In the genomic region with DNA sequence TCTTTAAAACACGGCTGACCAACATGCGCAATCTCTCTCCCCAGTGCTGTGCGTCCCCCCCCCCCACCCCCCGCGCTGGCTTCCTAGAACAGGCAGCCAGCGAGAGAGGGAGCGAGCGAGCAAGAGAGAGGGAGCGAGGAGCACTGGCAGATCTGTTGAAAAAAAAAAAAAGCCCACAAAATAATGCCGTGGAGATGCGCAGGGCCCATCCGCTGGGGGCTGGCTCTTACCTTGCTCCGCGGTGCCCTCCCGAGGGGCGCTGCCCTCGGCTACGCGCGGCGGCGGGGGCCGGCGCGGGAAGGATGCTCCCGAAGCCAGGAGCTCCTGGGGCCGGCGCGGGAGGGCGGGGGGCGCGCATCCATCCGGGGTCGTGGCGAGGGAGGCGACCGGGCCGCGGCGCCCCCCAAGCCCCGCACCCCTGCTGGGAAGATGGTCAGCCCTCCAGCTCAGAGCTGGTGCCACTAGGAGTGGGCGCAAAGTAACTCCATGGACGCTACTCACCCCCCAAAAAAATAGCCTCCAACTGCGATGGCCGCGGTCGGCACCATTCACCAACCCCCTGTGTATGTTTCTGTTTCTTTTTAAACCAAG, we compare ENCODE assay signal across 8 mouse cellular contexts. TPM values are rescaled to one million over a fixed set of nuclear protein-coding genes. Genes with fewer than 3 reads are reported as not detected.
DNase-seq lines count a peak whose midpoint lies in the region; ATAC-seq lines count a peak whose summit lies in the region.

A gene (minus strand): TSS at position 573 of the 591 bp plus-strand sequence.

- peak within 1 kb of the TSS; percentile 89 for H3K27ac ChIP-seq in intestine, embryonic 15.5 days

- H3K9me3 ChIP-seq in intestine, embryonic 15.5 days = no peaks in the 10 kb centered on the region

- peak; percentile 12 for ATAC-seq in activated CD4-positive, CD25-positive, alpha-beta regulatory T cell, adult 4 months
- peak; percentile 19; the same call in 1 of the 2 replicates for ATAC-seq in intestine, embryonic 15.5 days
- ATAC-seq in erythroid progenitor cell, adult 5-6 weeks (replicated peaks; ENCODE audit: low FRiP score, poor library complexity, severe bottlenecking) = no peak

- peak within 1 kb of the TSS; percentile 61 for H3K4me3 ChIP-seq in intestine, embryonic 15.5 days (replicated peaks)

- peak within 1 kb of the TSS; percentile 72 for H3K9ac ChIP-seq in intestine, embryonic 15.5 days

- H3K27me3 ChIP-seq in intestine, embryonic 15.5 days (replicated peaks) = no peaks in the 10 kb centered on the region

- under 1% methylated on average over 46 of the region's 47 CpGs for WGBS in intestine, embryonic 15.5 days

- peak; percentile 60 to 61 for DNase-seq in cerebellum, postnatal 36 days
- no peak for DNase-seq in gonadal fat pad, adult 2 months (ENCODE audit: low read depth)
- DNase-seq in left cerebral cortex, postnatal 36 days (ENCODE audit: low spot score in 2 of 2) = peak; percentile 62 to 63
- DNase-seq in mesoderm, embryonic 11.5 days (ENCODE audit: low read depth, low spot score) = peak; percentile 54
- DNase-seq in right cerebral cortex, postnatal 36 days (ENCODE audit: low spot score in 2 of 2) = peak; percentile 34 to 41

- no peaks in the 10 kb centered on the region for H3K36me3 ChIP-seq in intestine, embryonic 15.5 days

- H3K4me1 ChIP-seq in intestine, embryonic 15.5 days (replicated peaks) = peaks cover 21% of the 10 kb centered on the region

- H3K4me2 ChIP-seq in intestine, embryonic 15.5 days (replicated peaks) = peak within 1 kb of the TSS; percentile 87

- intact Hi-C loops in left cerebral cortex, postnatal 36 days (cut with DNase I) = loop anchor here (1.0 to 5.0 kb wide), 5 partner anchors 90 to 505 kb away; a partner anchor contains a TSS

RNA-seq across cellular contexts. Expression of the gene that starts here (rescaled TPM):
- polyA plus RNA-seq in activated CD4-positive, CD25-positive, alpha-beta regulatory T cell, adult 4 months (2017; shearing (Covaris generic)) = 10 to 100 TPM; 13.5 to 17.6 TPM
- polyA plus RNA-seq in gonadal fat pad, adult 2 months (2012; rRNA removed) = 13.3 and 17.3 TPM in 2 replicates
- polyA plus RNA-seq in intestine, embryonic 15.5 days (2015; fragmentation: Nextera tagmentation; extraction: Ambion mirVana) = 1.3 and 1.4 TPM in 2 replicates
- 10 to 100 TPM; 34.0 to 39.7 TPM for total RNA-seq in left cerebral cortex, postnatal 36 days (2021)
- 4.3 and 4.6 TPM in 2 replicates for total RNA-seq in erythroid progenitor cell, adult 5-6 weeks (2015; ENCODE audit: low replicate concordance)
- total RNA-seq in erythroid progenitor cell, adult 5-6 weeks (2017; ENCODE audit: low replicate concordance) = 5.6 and 5.9 TPM in 2 replicates

Comparison
In these comparisons a context has a peak if more than half of its experiments do, and no peak if none do; other contexts are left out.
1. RNA of the gene that starts here (total RNA-seq): 34.0 to 39.7 TPM in left cerebral cortex, postnatal 36 days; 4.3 to 5.9 TPM in erythroid progenitor cell, adult 5-6 weeks; every median in the first group is over 4 times any median in the second.